Mouse (Mus musculus) right cerebral cortex, postnatal 36 days (tissue): ENCODE measurements around the gene Rfx8.

ENCODE experiments used
- DNase-seq, 2 experiments: peaks; one replicate each; pipeline ENCODE4 v3.0.0; 2022; ENCODE audit warnings: low spot score in 2 of 2, mixed read lengths in 1 of 2

Rfx8 gene

GRCm38 (mm10) chr1:39734881-39735280 lies 14.1 kb upstream of the Rfx8 start:
- no peak for DNase-seq

DNA sequence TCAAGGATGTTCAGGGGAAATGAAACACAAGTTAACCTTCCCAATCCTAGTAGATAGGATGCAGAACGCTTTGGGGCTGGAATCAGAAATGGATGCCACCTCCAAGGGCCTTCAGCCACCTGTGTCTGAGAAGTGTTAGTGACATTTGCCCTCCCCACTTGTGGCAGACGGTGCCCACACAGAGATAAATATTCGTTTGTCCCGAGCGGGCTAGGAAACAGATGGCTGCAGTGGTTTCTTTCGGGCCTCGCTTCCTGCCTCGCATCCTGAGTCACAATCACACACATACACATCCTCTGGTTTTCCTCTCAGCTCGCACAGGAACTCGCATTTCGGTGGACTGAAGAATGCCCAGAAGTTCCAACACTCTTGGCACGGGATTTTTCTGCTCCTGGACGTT lies 13.5 kb upstream of the Rfx8 start:
- no peak for DNase-seq

DNA sequence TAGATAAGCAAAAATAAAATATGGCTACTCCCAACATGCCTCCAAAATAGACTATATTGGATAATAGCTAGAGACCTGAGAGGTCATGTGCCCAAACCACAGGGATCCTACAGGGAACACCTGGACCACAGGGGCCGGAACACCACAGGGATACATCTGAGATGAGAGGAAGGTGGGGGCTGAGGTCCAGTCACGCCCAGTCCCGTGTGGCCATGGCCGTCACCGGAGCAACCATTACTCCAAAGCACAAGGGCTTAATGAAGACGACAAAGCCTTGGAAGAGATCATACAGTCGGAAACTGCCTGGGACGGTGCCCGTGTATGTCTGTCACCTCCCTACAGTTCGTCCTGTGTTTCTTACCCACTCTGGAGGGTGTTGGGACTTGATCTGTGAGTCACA lies 13.1 kb upstream of the Rfx8 start:
- DNase-seq = no peak

DNA sequence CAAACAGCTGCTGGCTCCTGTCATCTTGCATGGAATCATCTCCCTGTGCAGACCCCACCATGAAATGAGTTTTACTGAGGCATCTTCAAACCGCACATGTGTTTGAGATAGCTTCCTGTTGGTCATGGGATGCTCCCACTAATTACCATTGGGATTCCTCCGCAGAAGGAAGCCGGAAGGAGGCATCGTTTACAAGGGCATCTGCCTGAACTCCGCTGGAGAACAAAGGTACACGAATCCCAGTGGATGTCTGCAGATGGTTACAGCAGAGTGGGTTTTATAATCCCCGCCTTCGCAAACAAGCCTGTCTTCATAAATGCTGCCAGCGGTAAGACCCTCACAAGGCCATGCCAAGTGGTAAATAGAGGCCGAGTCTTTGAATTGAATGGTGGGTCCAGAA lies 11.3 kb upstream of the Rfx8 start:
- DNase-seq = no peak

- no peak for DNase-seq
These were observed 10.7 kb upstream of the Rfx8 start for GRCm38 (mm10) chr1:39731543-39731942.

DNA sequence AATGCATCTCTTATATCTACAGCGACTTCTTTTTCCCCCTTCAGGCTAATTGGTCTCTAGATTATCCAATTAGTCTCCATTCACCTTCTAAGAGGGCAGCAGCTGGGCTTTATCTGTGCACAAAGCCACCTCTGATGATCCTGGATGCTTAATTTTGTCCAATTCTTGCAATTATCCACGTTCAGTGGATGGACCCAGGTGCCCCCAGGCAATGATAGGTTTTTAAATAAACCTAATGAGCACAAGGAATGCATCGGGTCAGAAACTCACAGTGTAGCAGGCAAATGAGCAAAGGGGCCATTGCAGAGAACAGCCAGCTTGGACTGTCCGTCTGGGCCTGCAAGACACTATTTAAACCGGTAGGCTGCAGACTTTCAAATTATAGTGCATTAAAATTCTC lies 10.1 kb upstream of the Rfx8 start:
- no peak for DNase-seq

- no peak for DNase-seq
These were observed 9.1 kb upstream of the Rfx8 start for GRCm38 (mm10) chr1:39729919-39730318.

- no peak for DNase-seq
These were observed 542 bp upstream of the Rfx8 start for GRCm38 (mm10) chr1:39721351-39721726.

DNA sequence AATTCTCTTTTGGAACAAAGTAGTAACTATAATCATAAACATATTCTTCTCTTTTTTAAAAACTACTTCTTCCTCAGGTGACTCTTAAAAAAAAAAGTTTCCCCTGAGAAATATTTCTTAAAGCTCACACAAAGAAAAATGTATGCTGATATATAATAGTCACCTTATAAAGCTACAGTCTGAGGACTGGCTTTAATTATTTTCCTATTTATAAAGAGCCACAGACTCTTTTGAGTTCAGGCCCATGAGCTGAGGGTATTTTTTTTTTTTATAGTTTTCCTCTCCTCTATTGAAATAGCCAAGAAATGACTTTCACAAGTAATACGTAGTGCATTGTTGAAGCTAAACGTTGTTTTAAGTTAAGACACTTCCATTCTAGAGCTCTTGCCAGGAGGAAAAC lies 611 bp downstream of the Rfx8 start:
- no peak for DNase-seq

- DNase-seq = no peak
These were observed 5.2 kb downstream of the Rfx8 start for GRCm38 (mm10) chr1:39715551-39715950.

- no peak for DNase-seq
These were observed 6.1 kb downstream of the Rfx8 start for GRCm38 (mm10) chr1:39714729-39715128.

DNA sequence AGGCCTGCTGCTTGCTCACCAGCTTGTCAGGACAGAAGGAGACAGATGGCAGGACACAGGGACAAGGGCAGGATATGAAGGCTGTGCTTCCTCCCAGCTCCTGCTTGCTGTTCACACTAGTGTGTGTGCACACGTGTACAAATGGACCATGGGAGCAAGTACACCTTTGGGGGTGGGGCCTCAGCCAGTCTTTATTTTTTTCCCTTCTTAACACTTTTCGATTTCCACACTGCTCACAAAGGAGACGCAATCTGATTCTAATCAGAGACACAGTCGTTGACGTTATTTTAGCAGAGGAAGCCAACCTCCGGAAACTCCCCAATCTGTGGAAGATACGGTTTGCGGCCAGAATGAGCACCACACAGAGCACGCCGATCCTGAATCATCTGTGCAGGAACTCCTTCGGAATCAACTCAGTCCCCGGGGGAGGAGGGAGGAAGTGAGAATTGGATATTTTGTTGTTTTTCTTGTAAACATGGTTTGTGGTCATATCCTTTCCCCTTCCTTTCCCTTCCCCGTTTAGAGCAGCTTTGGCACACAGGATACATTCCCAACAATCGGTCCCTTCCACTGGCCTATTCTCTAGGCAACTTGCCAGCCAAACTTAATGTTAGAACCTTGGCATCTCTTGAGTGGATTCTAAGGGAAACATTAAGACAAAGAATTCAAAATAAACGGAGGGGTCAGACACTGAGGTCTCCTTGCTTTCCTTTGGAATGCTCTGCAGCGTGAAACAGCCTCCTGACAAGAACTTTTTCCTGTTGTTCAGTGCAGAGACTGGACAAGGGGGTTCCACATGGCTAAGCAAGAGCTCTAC lies 6.7 kb downstream of the Rfx8 start:
- no peak for DNase-seq

GRCm38 (mm10) chr1:39713300-39713699 lies 7.5 kb downstream of the Rfx8 start:
- DNase-seq = no peak

GRCm38 (mm10) chr1:39712261-39712660 lies 8.5 kb downstream of the Rfx8 start:
- no peak for DNase-seq

DNA sequence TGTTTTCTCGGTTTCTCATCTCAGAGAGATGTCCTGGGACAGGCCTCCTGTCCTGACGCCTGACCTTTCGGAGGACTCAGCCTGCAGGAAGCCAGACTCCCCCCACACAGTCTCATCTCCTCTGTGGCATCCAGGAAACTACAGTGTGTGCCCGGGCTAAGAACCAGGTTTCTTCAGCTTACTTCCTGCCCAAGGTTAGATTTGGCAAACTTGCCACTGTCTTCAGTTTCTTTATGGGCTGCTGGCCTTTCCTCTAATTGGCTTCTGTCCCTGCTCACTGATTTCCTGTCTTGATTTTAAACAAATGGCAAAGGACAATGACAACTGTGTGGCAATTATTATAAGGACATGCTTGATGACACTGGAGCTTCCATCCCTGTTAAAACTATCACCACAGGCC lies 10.2 kb downstream of the Rfx8 start:
- no peak for DNase-seq

DNA sequence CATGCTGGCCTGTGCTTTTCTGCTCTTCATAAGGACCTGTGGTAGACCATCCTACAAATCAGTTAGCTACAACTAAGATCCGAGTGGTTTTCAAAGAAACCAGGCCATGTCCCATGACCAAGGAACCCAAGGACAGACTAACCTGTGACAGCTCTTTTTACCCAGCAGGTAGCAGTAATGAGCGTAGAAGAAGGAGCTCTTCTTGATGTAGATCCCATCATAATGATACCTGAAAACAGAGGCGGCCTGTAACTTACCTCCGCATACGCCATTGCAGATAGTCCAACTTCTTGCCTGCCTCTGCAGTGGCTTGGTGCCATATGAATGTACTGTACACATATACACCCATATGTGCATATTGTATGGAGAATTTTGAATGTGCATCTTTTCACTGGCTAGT lies 10.8 kb downstream of the Rfx8 start:
- DNase-seq = no peak

GRCm38 (mm10) chr1:39708778-39709177 lies 12.0 kb downstream of the Rfx8 start:
- no peak for DNase-seq

- DNase-seq = no peak
These were observed 18.4 kb downstream of the Rfx8 start for GRCm38 (mm10) chr1:39702216-39703046.

DNA sequence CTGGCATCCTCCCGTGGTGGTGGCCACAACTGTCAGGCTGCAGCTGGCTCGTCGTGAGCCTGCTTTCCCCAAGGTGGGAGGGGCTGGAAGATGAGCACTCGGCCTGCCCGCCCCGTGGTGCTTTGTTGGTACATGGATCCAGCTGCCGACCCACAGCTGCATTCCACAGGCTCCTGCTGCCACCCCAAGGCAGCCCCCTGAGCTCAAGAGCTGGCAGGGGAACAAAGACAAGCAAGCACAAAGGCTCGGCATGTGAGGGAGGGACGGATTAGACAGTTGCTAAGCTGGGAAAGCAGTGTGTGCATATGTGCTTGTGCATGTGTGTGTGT lies 19.6 kb downstream of the Rfx8 start:
- no peak for DNase-seq

- no peak for DNase-seq
These were observed 20.1 kb downstream of the Rfx8 start for GRCm38 (mm10) chr1:39700599-39701273.

- DNase-seq = no peak
These were observed 22.3 kb downstream of the Rfx8 start for GRCm38 (mm10) chr1:39698456-39698855.

GRCm38 (mm10) chr1:39695198-39695597 lies 25.6 kb downstream of the Rfx8 start:
- no peak for DNase-seq

- no peak for DNase-seq
These were observed 26.0 kb downstream of the Rfx8 start for GRCm38 (mm10) chr1:39694756-39695155.
